Mouse (Mus musculus) urinary bladder, postnatal 4 days (tissue): Measurements from ENCODE around the gene Tmem238.

Experiments used
- DNase-seq, 2 experiments: peaks; one replicate each; pipeline ENCODE4 v3.0.0; 2021 to 2022; ENCODE audit warnings: low spot score in 2 of 2

Gene Tmem238

DNA sequence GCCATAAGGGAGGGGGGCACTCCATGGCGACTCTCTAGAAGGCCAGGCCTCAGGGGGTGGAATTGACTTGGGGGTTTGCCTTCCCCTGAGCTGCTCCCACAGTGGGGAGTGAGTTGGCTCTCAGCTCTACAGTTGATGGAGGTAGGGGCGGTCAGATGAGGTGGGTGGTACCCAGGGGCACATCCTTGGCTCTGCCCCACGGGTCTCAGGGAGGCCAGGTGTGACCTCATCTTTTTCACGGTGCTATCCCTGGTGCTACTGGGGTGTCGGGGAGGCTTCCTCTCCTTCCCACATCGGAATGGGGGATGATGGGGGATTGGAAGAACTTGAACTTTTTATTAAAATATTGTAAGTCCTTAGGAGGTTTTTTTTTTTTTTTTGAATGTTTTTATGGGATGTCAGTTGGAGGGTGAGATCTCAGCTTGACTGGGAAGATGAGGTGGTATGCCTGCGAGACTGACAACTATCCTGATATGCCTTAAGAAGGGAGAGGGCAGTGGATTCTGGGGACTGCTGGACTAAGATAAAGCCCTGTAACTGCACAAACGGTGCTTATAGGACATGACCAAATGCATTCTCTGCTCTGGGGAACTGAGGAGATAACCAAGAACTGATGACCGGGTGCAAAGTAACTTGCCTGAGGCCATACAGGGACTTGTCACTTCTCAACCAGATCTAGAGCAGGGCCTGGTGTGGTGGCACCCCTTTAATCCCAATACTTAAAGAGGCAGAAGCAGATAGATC is 42.1 kb downstream of the Tmem238 start:
- no peak for DNase-seq

DNA sequence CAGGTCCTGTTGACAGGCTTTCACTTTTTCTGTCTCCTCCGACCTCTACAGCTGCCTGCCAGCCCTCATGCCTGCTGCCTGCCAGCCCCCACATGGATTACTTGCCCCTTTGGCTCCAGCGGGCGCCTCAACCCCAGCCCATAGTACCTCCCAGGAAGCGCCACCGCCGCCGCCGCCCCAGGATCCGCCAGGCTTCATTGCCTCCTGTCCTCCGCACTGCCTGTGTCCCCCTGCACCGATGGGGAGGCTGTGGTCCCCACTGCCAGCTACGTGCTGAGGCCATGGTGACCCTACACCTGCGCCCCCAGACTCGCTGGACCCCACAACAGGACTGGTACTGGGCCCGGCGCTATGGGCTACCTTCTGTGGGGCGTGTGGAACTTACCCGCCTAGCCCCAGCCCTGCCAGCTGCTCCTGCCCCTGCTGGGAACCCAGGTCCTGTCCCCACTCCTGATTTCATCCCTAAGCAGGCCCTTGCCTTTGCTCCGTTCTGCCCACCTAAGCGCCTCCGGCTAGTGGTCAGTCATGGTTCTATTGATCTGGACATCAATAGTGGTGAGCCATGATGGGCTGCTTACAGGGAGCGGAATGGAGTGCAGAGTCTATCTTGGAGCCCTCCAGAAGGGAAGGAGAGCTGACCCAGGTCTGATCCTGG is 43.0 kb downstream of the Tmem238 start:
- no peak for DNase-seq

DNA sequence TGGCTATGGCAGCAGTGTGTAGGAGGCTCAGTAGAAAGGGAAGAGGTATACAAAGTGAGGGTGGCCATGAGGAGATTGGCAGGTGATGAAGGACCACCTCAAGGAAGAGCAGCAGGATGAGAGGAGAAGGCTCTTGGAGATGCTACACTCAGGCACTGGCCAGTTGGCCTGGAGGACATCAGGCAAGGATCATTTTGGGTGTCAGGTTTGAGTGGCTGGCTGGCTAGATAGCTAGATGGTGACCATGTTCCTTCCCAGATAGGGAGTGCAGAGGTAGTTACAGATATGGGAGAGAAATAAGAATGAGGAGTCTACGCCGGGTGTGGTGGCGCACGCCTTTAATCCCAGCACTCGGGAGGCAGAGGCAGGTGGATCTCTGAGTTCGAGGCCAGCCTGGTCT is 44.6 kb downstream of the Tmem238 start:
- DNase-seq: no peak

DNA sequence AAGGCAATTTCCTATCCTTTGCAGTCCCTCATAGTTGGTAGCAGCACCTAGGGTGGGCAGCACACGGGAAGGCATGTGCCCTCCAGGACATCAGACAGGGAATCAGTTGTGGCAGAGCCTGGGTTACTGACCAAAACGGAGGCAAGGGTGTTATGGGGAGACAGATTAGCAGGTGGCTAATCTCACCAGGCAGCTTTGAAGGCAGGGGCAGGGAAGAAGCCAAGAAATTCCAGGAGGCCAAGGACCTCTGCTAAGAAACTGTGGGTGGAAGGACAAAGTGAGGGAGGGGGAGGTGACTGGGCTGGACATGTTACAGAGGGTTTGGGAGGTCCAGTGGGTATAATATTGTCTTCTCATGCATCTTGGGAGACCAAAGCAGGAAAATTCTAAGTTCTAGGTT is 46.1 kb downstream of the Tmem238 start:
- DNase-seq: no peak

- no peak for DNase-seq
Measured at GRCm38 (mm10) chr7:4742482-4742819, 47.0 kb downstream of the Tmem238 start.

DNA sequence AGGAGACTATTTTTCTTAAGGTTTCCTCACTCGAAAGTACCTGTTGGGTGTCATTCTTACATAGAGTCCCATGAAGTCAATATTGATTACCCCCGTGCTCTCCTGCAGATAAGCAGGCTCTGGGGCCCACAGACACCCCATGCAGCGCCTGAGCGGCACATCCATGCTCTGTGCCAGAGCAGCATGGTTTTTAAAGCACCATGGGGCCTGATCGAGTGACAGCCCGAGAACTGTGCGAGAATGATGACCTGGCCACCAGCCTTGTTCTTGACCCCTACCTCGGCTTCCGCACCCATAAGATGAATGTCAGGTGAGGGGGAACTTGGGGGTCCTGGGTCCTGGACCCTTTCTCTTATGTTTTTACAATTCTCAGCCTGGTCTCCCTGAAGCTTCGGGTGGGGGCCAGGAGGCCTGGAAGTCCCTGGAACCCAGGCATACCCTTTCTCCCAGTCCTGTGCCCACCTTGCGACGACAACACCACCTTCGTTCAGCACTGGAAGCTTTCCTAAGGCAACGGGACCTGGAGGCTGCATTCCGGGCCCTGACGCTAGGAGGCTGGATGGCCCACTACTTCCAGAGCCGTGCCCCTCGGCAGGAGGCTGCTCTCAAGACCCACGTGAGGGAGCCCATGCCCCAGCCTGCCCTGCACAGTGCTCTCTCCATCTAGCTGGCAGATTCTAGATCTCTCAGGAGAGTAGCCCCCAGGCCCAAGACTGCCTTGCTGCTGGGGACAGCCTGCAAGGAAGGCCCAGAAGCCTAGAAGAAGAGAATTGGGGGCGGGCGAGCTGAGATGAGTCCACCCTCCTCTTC is 47.6 kb downstream of the Tmem238 start:
- DNase-seq: no peak

- peak in 1 of 2 experiments; percentile 47 for DNase-seq
Measured at GRCm38 (mm10) chr7:4741151-4741550, 48.3 kb downstream of the Tmem238 start.

DNA sequence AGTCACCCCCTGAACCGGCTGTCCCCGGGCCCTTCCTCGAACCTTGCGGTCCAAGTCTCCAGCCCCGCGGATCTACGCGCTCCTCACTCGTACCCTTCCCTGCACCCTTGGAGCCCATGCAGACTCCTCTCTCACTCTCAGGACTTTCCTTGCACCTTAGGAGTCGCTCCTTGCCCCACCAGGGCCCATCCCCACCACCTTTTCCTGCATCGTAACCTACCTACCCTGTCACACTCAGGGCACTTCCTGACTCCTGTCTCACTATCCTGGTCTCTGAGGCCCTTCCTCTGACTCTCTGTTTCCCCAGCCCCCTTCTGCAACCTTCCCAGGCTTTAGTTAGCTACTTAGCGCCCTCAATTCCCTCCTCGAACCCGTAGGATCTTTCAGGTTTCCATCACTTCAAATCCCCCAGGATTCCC is 49.1 kb downstream of the Tmem238 start:
- DNase-seq: no peak

DNA sequence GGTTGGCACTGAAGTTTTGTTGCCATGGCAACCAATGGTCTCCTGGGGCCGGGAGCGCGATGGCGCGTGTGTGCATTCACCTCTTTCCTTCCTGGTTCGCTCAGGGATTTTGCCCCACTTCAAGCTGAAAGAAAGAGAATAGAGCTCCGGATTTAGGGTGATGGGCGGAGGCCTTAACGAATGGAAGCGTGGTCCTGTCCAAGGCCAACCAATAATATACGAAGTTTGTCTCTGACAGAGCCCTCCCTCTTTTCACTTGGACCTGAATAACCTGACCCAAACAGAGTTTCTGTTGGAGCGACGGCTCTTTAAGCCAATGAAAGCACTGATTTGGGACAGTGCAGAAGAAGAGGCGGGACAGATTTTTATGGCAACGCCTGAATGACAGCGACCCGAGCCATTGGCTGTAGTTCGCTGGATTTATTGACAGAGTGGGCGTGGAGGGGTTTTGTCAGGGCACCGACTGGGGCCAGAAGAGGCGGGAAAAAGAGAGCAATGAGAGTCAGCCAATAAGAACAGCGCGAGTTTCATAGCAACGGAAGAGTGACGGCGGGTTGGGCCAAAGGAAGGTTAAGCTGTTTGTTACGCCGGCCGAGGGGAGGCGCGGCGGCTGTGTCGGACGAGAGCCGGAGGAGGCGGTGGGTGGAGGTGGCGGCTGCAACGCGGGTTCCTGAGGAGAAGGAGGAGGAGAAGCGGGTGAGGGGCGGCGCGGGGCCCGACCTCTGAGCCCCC is 49.7 kb downstream of the Tmem238 start, which contains the start of gene Kmt5c:
Kmt5c (plus strand) TSS at position 572 of the 732 bp plus-strand sequence.
- peak; percentile 97 to 98 for DNase-seq

DNA sequence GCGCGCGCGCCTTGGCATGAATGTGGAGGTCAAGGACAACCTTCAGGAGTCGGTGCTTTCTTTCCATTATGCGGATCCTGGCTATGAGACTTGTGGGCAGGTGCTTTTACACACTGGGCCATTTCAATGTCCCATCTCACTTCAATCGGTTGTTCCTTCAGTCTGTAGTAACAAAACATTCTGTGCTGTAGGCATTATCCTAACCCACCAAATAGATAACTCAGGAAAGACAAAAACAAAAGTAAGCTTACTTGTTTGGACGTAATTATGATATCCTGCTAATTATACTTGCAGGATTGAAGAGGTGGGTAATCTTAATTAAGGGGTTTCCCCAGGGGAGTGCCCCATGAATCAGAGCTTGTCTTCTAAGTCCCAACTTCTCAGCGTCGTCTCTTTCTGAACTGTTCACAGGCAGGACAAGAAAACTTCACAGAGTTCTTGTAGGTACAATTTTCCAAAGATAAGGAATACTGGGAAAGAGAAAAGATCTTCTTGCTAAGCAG is 50.4 kb downstream of the Tmem238 start:
- DNase-seq: no peak
